Mouse (Mus musculus): ENCODE measurements around the gene Cgnl1. TPM values are rescaled to one million over a fixed set of nuclear protein-coding genes. Genes with fewer than 3 reads are reported as not detected.
"Not testable (repeated sequence)": the region's sequence is repeated elsewhere in the genome, so short reads cannot be mapped to it uniquely, and the experiment has no call there.

Gene Cgnl1
- total RNA-seq, 2 experiments from 2014 or later: 0.02 to 0.29 TPM

- no peak for ATAC-seq (replicated peaks; ENCODE audit: poor library complexity)
Measured at GRCm38 (mm10) chr9:71628921-71629320, 142.5 kb downstream of the Cgnl1 start.

DNA sequence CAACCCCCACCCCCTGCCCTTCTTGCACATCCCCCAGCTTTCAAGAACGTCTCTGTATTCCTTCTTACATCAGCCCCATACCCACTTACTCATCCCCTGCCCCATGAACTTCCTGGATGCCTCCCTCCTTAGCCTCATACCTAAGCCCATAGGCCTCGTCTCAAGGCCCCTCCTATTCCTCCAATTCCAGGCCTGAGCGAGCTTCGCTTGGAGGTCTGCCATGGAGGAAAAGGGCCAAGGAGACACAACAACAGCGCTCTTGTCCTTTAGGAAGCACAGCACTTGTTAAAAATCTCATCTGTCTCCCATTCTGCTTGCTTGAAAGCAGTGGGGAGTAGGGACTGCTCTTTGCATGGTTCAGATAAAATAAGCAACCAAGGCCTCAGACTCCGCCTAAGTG, 143.1 kb downstream of the Cgnl1 start:
- ATAC-seq (replicated peaks; ENCODE audit: poor library complexity): no peak

DNA sequence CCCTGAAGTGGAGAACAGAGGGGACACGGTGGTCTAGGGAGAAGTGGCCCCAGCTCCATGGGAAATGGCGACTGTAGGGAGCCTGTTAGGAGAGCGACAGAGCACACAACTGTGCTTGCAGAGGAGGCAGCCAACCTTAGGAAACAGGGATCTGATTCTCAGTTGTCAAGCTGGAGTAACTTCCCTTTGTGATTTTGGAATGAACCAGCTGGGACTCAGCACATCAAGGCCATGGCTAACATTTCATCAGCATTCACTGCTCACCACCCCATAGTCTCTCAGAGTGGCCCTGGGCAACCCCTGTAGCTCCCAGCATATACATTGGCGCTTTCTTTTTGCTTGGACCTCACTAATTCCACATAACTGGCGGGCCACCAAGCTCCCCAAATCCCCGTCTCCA, 145.4 kb downstream of the Cgnl1 start:
- no peak for ATAC-seq (replicated peaks; ENCODE audit: poor library complexity)

GRCm38 (mm10) chr9:71624793-71625495, 146.5 kb downstream of the Cgnl1 start:
- peak; percentile 61; the same call in 1 of the 2 replicates for ATAC-seq (replicated peaks; ENCODE audit: poor library complexity)

- ATAC-seq (replicated peaks; ENCODE audit: poor library complexity): peak; percentile 85
Measured at GRCm38 (mm10) chr9:71623871-71624569, 147.4 kb downstream of the Cgnl1 start.

DNA sequence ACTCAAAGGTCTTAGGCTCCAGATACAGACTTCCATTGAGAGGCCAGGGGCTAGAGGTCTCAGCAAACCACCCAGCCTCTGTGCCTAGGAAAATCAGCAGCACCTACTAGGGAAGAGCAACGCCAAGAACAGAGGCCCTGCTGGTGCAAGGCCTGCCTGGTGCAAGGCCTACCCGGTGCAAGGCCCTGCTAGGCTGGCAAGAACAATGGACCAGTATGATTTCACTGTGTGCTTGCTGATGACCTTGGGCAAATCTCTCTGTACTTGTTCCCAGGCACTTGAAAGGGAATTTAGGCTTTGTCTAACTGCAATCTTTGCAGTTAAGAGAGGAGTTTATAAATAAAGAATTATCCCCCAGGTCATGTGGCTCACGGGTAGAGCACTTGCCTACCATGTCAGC, 148.8 kb downstream of the Cgnl1 start:
- ATAC-seq (replicated peaks; ENCODE audit: poor library complexity): no peak

GRCm38 (mm10) chr9:71621968-71622367, 149.4 kb downstream of the Cgnl1 start:
- ATAC-seq (replicated peaks; ENCODE audit: poor library complexity): no peak

- ATAC-seq (replicated peaks; ENCODE audit: poor library complexity): not testable (repeated sequence)
Measured at GRCm38 (mm10) chr9:71620116-71620515, 151.3 kb downstream of the Cgnl1 start.

DNA sequence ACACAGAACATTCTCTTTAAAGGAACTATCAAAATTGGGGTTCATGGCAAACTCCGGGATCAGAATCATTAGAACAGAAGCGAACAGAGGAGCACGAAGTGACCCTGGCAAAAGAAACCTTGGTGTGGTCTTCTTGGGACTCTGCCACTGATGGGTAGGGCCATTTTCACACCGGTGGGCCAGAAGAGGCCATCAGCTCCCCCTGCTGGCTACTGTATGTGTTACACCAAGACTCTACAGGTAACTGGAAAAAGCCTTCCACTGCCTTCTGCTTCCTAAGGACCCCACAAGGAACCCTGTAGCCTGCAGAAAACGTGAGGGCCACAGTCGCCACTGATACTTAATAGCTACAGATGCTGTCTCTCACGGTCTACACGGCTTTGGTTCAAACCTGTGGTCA, 154.0 kb downstream of the Cgnl1 start:
- ATAC-seq (replicated peaks; ENCODE audit: poor library complexity): peak; percentile 51; the same call in 1 of the 2 replicates

- ATAC-seq (replicated peaks; ENCODE audit: poor library complexity): peak; percentile 86
Measured at GRCm38 (mm10) chr9:71616185-71616584, 155.2 kb downstream of the Cgnl1 start.

DNA sequence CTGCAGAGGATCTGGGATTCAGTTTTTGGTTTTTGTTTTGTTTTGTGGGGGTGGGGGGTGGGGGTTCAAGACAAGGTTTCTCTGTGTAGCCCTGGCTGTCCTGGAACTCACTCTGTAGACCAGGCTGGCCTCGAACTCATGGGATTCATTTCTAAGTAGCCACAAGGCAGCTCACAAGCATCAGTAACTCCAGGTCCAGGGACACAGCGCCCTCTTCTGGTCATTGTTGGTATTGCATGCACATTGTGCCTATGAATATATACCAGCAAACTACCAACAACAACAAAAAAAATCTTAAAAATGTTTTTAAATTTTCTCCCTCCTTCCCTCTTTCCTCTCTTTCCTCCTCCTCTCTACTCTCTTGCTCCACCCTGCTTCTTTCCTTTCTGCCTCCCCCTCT, 156.8 kb downstream of the Cgnl1 start:
- ATAC-seq (replicated peaks; ENCODE audit: poor library complexity): no peak; the same call in 1 of the 2 replicates

GRCm38 (mm10) chr9:71612981-71613380, 158.4 kb downstream of the Cgnl1 start:
- ATAC-seq (replicated peaks; ENCODE audit: poor library complexity): peak; percentile 67

DNA sequence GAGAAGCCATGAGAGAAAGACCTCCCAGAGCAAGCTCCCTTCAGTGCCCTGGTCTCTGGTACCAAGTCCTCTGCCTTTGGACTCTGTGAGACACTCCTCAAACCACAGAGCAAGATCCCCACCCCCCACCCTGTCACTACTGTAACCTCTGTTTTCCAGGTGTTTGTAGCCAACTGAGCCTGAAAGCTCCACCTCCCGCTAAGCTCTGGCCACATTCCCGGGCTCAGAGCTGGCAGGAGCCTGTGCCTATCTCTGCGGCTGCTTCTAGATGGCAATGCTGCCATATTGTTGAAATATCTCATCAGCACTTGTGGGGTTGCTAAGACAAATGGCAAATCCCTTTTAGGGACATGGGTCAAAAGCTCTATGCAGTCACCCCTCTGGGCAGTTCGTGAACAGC, 159.5 kb downstream of the Cgnl1 start:
- no peak for ATAC-seq (replicated peaks; ENCODE audit: poor library complexity)

DNA sequence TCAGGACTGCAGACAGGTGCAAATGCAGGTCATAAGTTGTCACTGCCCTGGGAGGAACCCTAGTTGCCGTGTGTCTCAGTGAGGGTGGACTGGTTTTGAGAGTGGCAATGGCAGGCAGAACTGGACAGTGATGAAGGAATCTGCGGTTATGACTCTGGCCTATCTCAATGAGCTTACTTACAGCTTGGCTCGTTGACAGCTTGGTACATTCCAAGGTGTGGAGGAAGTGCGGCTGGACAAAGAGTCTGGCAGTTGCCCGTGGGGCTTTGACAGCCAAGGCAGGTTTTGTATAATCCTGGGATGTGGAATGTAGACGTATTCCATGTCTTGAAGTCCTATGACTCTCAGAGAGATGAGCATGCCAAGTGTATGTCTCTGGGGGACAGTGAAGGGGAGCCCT, 162.4 kb downstream of the Cgnl1 start:
- ATAC-seq (replicated peaks; ENCODE audit: poor library complexity): no peak

DNA sequence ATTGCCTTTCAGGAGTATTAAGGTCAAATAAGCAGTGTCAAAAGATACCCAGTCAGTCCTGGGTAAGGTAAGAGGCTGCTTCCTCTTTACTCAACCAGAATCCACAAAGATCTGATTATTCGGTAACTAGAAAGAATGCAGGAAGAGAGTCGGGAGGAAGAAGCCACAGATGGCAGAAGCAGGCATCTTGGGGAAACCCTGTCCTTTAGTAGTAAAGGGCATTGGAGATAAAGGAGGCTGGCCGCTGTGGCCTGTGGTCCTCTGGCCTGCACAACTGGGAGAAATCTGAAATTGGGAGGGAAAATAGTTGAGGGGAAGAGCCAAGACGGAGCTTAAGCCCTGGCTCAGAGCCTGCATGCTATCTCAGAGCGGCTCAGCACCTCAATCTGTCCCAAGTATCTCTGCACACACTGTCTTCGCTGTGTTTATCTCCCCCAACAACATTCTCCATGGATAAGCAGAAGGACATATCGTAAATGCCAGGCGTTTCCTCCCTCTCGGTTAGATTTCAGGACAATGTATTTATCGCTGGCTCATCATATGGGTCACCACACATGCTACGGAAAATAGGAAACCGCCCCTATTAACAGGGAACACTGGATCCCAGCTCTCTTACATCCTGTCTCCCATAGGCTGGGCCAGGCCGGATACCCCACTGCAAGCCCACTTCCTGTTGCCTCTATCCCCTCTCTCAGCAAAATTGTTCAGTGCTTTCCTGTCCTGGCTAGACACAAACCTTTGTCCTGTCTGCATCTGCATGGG, 164.9 kb downstream of the Cgnl1 start:
- peak; percentile 81 for ATAC-seq (replicated peaks; ENCODE audit: poor library complexity)

GRCm38 (mm10) chr9:71604914-71605635, 166.3 kb downstream of the Cgnl1 start:
- ATAC-seq (replicated peaks; ENCODE audit: poor library complexity): no peak

GRCm38 (mm10) chr9:71599861-71600260, 171.5 kb downstream of the Cgnl1 start:
- no peak for ATAC-seq (replicated peaks; ENCODE audit: poor library complexity)

GRCm38 (mm10) chr9:71596888-71597287, 174.5 kb downstream of the Cgnl1 start:
- no peak for ATAC-seq (replicated peaks; ENCODE audit: poor library complexity)

DNA sequence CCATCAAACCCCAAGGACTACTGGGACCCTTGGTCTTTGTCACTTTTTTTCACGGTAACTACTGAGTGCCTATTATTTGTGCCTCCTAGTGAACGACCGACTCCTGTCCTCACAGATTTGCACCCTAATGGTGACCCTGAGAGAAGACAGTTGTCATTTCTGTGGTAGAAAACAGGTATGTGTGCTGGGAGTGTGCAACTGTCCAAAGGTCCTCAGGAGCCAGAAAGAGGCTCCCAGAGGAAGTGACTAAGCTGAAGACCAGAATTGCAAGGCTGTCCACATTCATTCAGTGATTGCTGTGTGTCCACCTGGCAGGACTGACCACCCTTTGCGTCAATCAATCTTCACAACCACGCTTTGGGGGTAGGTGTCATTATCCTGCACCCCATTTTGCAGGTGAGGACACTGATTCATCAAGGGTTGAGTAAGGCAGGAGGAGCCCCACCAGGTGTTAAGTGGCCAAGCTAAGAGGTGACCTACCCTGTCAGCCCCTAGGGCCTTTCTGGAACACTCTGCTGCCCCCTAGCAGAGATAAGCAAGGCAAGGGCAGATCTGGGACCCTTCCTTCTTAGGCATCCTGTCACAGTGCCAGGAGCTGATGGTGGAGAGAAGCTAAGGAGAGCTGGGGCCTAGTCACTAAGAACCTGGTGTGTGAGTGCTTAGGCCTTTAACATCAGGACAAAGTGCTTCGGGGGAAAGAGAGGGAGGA, 178.7 kb downstream of the Cgnl1 start:
- no peak for ATAC-seq (replicated peaks; ENCODE audit: poor library complexity)

GRCm38 (mm10) chr9:71591938-71592548, 179.4 kb downstream of the Cgnl1 start, which contains the start of gene Myzap:
Gene Myzap (minus strand): TSS chr9:71592360.
- ATAC-seq (replicated peaks; ENCODE audit: poor library complexity): peak; percentile 99

Measured in megakaryocyte progenitor cell, adult 5-6 weeks (primary cell).